Mouse (Mus musculus): Measurements from ENCODE around the gene Trpc2. TPM values are rescaled to one million over a fixed set of nuclear protein-coding genes. Genes with fewer than 3 reads are reported as not detected.
A peak's percentile ranks its signal among the peaks of the same experiment; 100 is the strongest.

Trpc2 gene
- polyA plus RNA-seq, 1 experiment from 2014 or later: not detected

DNA sequence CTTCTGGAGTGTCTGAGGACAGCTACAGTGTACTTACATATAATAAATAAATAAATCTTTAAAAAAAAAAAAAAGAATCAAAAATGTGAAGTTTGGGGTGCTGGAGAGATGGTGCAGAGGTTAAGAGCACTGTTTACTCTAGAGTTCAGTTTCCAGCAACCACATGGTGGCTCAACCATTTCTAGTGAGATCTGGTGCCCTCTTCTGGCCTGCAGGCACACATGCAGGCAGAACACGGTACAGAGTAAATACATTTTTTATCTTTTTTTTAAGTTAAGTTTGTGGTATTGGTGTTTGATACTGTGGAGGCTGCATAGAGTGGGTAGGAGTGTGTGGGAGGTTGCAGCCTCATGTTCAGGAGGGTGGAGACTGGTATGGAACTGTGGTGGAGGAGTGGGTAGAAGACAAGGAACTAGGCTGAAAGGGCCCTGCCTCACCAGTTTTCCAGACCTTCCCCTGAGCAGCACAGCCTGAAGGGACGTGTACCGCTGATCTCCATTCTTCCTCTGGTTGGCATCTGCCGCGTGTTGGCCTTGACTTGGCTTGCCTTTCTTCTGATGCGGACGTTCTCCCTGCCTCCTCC lies 6.1 kb upstream of the Trpc2 start:
- Histone ChIP-seq H3K27ac (replicated peaks) (no peak overlapping the region), H3K4me3 (ENCODE audit: low read depth, low read length) (no peak overlapping the region), H3K4me2 (replicated peaks; ENCODE audit: low read depth) (no peak overlapping the region), H3K9ac (ENCODE audit: low read length) (no peak overlapping the region), H3K27me3 (ENCODE audit: control insufficient read depth, insufficient read depth, low read length) (no peaks in the 10 kb centered on the region), H3K4me1 (replicated peaks; ENCODE audit: control insufficient read depth, insufficient read depth) (no peaks in the 10 kb centered on the region), H3K9me3 (ENCODE audit: control insufficient read depth, low read length) (no peaks in the 10 kb centered on the region), H3K36me3 (ENCODE audit: control insufficient read depth, insufficient read depth, low read length) (peaks cover 30% of the 10 kb centered on the region)
- no peak; the same call in 1 of the 2 replicates for ATAC-seq (ENCODE audit: low FRiP score, low TSS enrichment)
- TF ChIP-seq EP300 (optimal IDR thresholded peaks at IDR 0.05) (no peak), CTCF (IDR thresholded peaks at IDR 0.05; ENCODE audit: low read depth) (peak; percentile 75)
- WGBS: 73% methylated on average over 7 of the region's 7 CpGs
- no peak for DNase-seq (ENCODE audit: low spot score)

DNA sequence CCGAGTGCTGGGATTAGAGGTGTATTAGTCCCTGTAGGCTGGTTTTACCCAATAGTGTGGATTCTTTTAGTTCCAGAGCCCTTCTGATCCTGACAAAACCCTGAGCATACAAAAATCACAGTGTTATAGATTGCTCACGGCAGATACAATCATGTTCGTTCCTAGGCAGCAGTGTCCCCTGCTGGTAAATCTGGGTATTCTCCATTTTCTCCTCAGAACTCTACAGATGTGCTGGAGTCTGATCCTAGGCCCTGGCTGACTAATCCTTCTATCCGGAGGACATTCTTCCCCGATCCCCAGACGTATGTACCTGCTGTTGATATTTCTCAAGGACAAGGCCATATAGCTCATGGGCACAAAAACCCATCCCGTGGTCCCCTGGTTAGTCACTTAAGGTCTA lies 4.4 kb upstream of the Trpc2 start:
- no peaks in the 10 kb centered on the region for H3K27me3 ChIP-seq (ENCODE audit: control insufficient read depth, insufficient read depth, low read length)
- no peak overlapping the region for H3K27ac ChIP-seq (replicated peaks)
- TF ChIP-seq CTCF (IDR thresholded peaks at IDR 0.05; ENCODE audit: low read depth) (peak; percentile 84), EP300 (optimal IDR thresholded peaks at IDR 0.05) (no peak)
- ATAC-seq (ENCODE audit: low FRiP score, low TSS enrichment): peak; percentile 74; the same call in 1 of the 2 replicates
- no peaks in the 10 kb centered on the region for H3K9me3 ChIP-seq (ENCODE audit: control insufficient read depth, low read length)
- peak; percentile 37 for DNase-seq (ENCODE audit: low spot score)
- H3K9ac ChIP-seq (ENCODE audit: low read length): no peak overlapping the region
- peaks cover 28% of the 10 kb centered on the region for H3K36me3 ChIP-seq (ENCODE audit: control insufficient read depth, insufficient read depth, low read length)
- no peak overlapping the region for H3K4me3 ChIP-seq (ENCODE audit: low read depth, low read length)
- no peak overlapping the region for H3K4me2 ChIP-seq (replicated peaks; ENCODE audit: low read depth)
- WGBS: 66% methylated on average over 7 of the region's 7 CpGs
- no peaks in the 10 kb centered on the region for H3K4me1 ChIP-seq (replicated peaks; ENCODE audit: control insufficient read depth, insufficient read depth)

DNA sequence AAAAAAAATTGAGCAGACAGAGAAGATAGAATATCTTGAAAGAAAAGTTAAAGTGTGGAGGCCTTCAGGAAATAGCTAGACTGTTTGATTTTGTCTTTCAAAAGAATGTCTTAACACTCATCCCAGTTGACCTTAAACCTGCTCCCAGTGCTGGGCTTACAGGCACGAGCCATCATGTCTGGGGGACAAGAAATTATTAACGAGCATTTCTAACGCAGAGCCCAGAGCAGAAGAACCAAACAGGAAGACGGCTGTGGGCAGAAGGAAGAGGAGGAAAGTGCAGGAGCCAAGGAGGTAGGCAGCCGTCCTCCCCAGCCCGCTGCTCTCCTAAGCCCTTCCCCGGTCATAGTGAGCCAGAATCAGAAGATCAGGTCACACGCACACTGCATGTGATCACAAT lies 2.6 kb upstream of the Trpc2 start:
- Histone ChIP-seq H3K9me3 (ENCODE audit: control insufficient read depth, low read length) (no peaks in the 10 kb centered on the region), H3K27me3 (ENCODE audit: control insufficient read depth, insufficient read depth, low read length) (no peaks in the 10 kb centered on the region), H3K27ac (replicated peaks) (no peak overlapping the region), H3K9ac (ENCODE audit: low read length) (no peak overlapping the region), H3K4me2 (replicated peaks; ENCODE audit: low read depth) (no peak overlapping the region), H3K36me3 (ENCODE audit: control insufficient read depth, insufficient read depth, low read length) (peaks cover 27% of the 10 kb centered on the region), H3K4me3 (ENCODE audit: low read depth, low read length) (no peak overlapping the region), H3K4me1 (replicated peaks; ENCODE audit: control insufficient read depth, insufficient read depth) (no peaks in the 10 kb centered on the region)
- no peak for ATAC-seq (ENCODE audit: low FRiP score, low TSS enrichment)
- WGBS: 88% methylated on average over 8 of the region's 8 CpGs
- TF ChIP-seq EP300 (optimal IDR thresholded peaks at IDR 0.05) (no peak), CTCF (IDR thresholded peaks at IDR 0.05; ENCODE audit: low read depth) (no peak)
- DNase-seq (ENCODE audit: low spot score): no peak

DNA sequence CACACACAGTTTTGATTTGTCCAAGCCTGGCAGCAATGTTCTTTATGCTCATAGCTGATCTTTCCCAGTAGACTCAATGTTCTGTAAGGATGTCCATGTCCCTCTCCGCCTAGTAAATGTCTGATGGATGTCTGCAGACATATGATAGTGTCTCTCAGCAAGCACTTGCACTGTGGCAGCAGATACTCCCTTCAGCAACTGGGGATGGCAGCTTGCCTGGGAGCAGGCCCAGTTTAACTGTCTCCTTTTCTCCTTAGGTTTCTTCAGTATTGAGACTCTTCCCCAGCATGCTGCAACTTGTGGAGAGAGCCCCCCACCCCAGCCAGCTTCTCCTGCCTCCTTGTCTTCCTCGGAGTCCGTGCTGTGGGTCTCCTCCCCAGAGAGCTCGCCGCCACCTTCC lies 1.1 kb upstream of the Trpc2 start:
- Histone ChIP-seq H3K4me3 (ENCODE audit: low read depth, low read length) (no peak overlapping the region), H3K4me2 (replicated peaks; ENCODE audit: low read depth) (no peak overlapping the region), H3K27me3 (ENCODE audit: control insufficient read depth, insufficient read depth, low read length) (no peaks in the 10 kb centered on the region), H3K9me3 (ENCODE audit: control insufficient read depth, low read length) (no peaks in the 10 kb centered on the region), H3K27ac (replicated peaks) (no peak overlapping the region), H3K9ac (ENCODE audit: low read length) (no peak overlapping the region), H3K36me3 (ENCODE audit: control insufficient read depth, insufficient read depth, low read length) (peaks cover 20% of the 10 kb centered on the region), H3K4me1 (replicated peaks; ENCODE audit: control insufficient read depth, insufficient read depth) (no peaks in the 10 kb centered on the region)
- ATAC-seq (ENCODE audit: low FRiP score, low TSS enrichment): no peak
- no peak for DNase-seq (ENCODE audit: low spot score)
- no peak for TF ChIP-seq EP300 (optimal IDR thresholded peaks at IDR 0.05)
- no peak for TF ChIP-seq CTCF (IDR thresholded peaks at IDR 0.05; ENCODE audit: low read depth)
- WGBS: 96% methylated on average over 5 of the region's 5 CpGs

DNA sequence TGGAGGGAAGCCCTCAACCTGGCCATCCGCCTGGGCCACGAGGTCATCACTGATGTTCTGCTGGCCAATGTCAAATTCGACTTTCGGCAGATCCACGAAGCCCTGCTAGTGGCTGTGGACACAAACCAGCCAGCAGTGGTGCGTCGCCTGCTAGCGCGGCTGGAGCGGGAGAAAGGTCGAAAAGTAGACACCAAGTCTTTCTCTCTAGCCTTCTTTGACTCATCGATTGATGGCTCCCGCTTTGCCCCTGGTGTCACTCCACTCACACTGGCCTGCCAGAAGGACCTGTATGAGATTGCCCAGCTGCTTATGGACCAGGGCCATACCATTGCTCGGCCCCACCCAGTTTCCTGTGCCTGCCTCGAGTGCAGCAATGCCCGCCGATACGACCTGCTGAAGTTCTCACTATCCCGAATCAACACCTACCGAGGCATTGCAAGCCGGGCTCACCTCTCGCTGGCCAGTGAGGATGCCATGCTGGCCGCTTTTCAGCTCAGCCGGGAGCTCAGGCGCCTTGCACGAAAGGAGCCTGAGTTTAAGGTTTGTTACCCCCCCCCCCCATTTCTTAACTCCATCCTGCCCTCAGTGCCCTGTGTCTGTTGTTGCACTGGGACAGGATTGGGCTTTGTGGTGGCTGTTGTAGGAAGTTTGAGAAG lies 1.3 kb downstream of the Trpc2 start:
- H3K4me3 ChIP-seq (ENCODE audit: low read depth, low read length): no peak overlapping the region
- whole genome bisulfite sequencing: 82% methylated on average over 26 of the region's 26 CpGs
- no peak for DNase-seq (ENCODE audit: low spot score)
- H3K4me1 ChIP-seq (replicated peaks; ENCODE audit: control insufficient read depth, insufficient read depth): no peaks in the 10 kb centered on the region
- H3K4me2 ChIP-seq (replicated peaks; ENCODE audit: low read depth): no peak overlapping the region
- no peak overlapping the region for H3K9ac ChIP-seq (ENCODE audit: low read length)
- TF ChIP-seq EP300 (optimal IDR thresholded peaks at IDR 0.05) (no peak), CTCF (IDR thresholded peaks at IDR 0.05; ENCODE audit: low read depth) (no peak)
- H3K27ac ChIP-seq (replicated peaks): no peak overlapping the region
- H3K36me3 ChIP-seq (ENCODE audit: control insufficient read depth, insufficient read depth, low read length): peaks cover 15% of the 10 kb centered on the region
- H3K9me3 ChIP-seq (ENCODE audit: control insufficient read depth, low read length): no peaks in the 10 kb centered on the region
- no peaks in the 10 kb centered on the region for H3K27me3 ChIP-seq (ENCODE audit: control insufficient read depth, insufficient read depth, low read length)
- ATAC-seq (ENCODE audit: low FRiP score, low TSS enrichment): no peak

DNA sequence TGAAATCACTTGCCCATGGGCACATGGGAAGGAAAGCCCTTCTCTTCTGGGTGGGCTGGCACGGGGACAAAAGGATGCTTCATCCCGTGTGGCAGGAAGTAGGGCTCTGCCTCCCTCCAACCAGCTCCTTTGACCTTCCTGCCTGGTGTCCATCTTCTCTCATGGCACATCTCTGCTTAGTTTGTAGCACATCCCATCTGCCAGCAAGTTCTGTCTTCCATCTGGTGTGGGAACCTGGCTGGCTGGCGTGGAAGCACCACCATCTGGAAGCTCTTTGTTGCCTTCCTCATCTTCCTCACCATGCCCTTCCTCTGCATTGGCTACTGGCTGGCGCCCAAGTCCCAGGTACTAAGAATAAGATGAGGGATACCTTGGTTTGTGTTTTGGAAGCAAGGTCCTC lies 4.4 kb downstream of the Trpc2 start:
- peaks cover 3% of the 10 kb centered on the region for H3K36me3 ChIP-seq (ENCODE audit: control insufficient read depth, insufficient read depth, low read length)
- H3K27me3 ChIP-seq (ENCODE audit: control insufficient read depth, insufficient read depth, low read length): no peaks in the 10 kb centered on the region
- no peaks in the 10 kb centered on the region for H3K9me3 ChIP-seq (ENCODE audit: control insufficient read depth, low read length)
- no peak overlapping the region for H3K27ac ChIP-seq (replicated peaks)
- DNase-seq (ENCODE audit: low spot score): no peak
- ATAC-seq (ENCODE audit: low FRiP score, low TSS enrichment): no peak
- no peak overlapping the region for H3K9ac ChIP-seq (ENCODE audit: low read length)
- no peaks in the 10 kb centered on the region for H3K4me1 ChIP-seq (replicated peaks; ENCODE audit: control insufficient read depth, insufficient read depth)
- H3K4me2 ChIP-seq (replicated peaks; ENCODE audit: low read depth): no peak overlapping the region
- no peak overlapping the region for H3K4me3 ChIP-seq (ENCODE audit: low read depth, low read length)
- TF ChIP-seq EP300 (optimal IDR thresholded peaks at IDR 0.05) (no peak), CTCF (IDR thresholded peaks at IDR 0.05; ENCODE audit: low read depth) (no peak)
- 87% methylated on average over 4 of the region's 4 CpGs for WGBS
